Mouse (Mus musculus): ENCODE data around the gene Ralgps2. TPM values are rescaled to one million over a fixed set of nuclear protein-coding genes. Genes with fewer than 3 reads are reported as not detected.

Ralgps2 gene
- total RNA-seq, 2 experiments from 2014 or later = 36.3 to 37.7 TPM

DNA sequence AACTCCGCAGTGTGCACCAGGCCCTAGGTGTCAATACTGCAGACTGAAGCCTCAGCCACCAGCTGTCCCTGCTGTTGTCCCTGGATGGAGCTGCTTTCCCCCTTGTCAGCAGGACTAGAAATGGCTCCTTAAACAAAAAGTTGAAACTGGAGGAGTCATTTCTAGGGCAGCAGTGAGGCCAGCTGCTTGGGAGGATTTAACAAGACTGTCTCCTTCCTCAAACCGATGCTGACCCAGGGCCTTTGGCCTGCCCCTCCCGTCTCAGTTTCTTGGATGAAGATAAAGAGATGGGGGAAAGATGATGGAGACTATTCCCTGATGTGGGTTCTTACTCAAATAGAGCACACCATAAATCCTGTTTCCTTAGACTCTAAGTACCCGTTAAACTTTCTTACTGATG is 164.2 kb downstream of the Ralgps2 start:
- DNase-seq (ENCODE audit: low spot score in 2 of 2) = no peak

DNA sequence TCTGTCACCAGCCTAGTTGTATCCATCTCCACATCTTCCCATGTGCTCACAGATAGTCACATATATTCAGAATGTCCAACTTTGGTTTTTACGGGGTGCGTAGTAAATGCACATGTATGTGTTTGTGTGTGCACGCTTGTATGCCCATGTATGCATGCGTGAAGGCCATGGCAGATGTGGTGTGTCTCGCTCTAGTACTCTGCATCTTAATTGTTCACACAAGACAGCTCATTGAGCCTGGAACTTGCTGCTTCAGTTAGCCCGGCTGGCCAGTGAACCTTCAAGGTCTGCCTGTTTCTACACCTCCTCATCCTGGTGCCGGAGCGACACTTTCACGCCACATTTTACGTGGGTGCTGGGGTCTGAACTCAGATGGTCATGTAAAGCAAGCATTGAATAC is 168.6 kb downstream of the Ralgps2 start:
- no peak for DNase-seq (ENCODE audit: low spot score in 2 of 2)

DNA sequence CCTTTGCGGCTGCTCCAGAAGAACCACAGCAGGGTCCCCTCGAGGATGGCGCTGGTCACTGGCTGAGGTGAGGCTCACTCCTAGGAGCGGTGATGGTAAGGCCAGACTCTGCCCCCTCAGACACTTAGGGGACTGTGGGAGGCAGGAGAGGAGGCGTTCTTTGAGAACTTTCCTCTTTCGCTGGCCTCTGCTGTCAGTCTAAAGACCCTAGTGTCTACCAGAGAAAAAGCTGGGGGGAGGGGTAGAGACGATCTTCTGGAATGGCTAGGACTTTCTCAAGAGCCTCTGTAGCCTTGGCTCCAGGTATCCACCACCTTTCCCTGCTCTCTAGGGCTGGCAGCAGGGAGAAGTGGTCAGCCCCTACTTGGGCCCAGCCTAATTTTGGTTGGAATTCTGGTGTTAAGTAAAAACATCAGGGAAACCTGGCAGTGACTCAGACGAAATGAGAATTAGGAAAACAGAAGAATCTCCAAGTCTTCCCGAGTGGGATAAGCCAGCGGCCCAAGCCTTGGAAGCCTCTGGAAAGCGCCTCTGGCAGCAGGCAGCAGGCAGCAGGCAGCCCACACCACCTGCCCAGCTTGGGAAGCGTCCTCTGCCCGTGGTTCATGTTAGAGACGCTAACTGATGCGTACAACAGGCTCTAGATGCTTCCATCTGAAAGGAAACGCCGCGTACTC is 169.7 kb downstream of the Ralgps2 start:
- peak in 1 of 2 experiments; percentile 59 for DNase-seq (ENCODE audit: low spot score in 2 of 2)

DNA sequence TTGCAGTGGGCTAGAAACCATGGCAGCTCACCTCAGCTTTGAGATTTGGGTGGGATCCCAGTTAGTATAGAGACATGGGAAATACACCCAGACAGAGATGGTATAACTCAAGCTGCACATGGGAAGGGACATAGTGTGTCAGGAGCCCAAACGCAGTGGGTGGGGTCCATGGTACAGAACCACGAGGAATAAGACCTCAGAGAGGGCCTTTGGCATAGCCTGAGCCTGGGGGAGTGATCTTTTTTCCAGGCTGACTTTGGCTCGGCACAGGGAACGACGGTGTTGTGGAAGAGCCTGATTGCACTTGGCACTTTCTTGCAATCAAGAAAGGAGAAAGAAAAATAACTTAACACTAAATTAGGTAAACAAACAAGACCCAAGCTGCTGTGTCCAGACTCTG is 170.3 kb downstream of the Ralgps2 start:
- DNase-seq (ENCODE audit: low spot score in 2 of 2) = no peak

DNA sequence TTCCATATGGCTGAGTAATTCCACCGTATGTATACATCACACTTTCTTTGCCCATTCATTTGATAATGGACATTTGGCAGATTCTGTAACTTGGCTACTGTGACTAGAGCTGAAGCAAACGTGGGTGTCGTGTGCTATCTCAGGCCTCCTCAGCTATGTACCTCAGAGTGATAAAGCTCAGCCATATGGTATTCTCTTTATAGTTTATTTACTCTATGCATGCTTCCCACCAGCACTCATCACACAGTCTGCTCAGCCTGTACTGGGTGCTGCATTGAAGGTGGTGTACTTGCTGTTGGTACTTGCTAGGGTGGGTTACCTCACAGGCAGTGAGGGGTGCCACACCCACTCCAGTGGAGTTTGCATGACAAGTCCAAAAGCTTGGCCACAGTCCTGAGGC is 174.1 kb downstream of the Ralgps2 start:
- DNase-seq (ENCODE audit: low spot score in 2 of 2) = no peak

- no peak for DNase-seq (ENCODE audit: low spot score in 2 of 2)
Measured at GRCm38 (mm10) chr1:156764584-156764983, 174.8 kb downstream of the Ralgps2 start.

DNA sequence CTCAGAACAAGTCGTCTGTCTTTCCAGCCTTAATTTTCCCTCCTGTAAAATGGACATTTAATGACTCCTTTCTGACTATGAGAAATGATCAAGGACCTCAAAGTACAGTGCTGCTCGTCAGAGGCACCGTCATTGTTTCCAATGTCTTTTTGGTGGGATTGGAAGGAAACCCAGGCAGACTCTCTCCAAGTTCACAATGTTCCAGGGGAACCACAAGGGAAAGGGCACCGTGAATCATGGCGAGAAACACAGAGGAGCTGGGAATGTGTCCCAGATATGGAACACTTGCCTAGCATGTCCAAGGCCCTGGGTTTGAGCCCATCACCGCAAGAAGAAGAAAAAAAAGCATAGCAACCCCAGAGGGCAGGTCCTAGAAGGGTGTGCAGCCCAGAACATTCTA is 176.1 kb downstream of the Ralgps2 start:
- no peak for DNase-seq (ENCODE audit: low spot score in 2 of 2)

DNA sequence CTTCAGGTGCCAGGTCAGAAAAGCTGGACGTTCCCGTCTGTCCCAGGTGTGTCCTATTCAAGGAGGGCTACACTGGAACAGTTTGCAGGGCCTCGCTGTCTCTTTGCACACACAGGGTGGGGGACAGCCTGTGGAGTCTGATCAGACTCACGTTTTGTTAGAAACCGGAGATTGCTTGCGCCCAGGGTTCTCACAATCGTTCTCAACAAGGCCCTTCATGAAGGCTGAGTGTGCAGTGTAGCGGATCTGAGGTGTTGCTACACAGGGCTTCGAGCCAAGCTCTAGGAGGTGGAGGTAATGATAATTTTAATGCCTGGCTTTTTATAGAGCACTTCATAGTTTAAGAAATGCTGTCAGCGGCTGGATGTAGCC is 178.0 kb downstream of the Ralgps2 start:
- DNase-seq (ENCODE audit: low spot score in 2 of 2) = no peak

DNA sequence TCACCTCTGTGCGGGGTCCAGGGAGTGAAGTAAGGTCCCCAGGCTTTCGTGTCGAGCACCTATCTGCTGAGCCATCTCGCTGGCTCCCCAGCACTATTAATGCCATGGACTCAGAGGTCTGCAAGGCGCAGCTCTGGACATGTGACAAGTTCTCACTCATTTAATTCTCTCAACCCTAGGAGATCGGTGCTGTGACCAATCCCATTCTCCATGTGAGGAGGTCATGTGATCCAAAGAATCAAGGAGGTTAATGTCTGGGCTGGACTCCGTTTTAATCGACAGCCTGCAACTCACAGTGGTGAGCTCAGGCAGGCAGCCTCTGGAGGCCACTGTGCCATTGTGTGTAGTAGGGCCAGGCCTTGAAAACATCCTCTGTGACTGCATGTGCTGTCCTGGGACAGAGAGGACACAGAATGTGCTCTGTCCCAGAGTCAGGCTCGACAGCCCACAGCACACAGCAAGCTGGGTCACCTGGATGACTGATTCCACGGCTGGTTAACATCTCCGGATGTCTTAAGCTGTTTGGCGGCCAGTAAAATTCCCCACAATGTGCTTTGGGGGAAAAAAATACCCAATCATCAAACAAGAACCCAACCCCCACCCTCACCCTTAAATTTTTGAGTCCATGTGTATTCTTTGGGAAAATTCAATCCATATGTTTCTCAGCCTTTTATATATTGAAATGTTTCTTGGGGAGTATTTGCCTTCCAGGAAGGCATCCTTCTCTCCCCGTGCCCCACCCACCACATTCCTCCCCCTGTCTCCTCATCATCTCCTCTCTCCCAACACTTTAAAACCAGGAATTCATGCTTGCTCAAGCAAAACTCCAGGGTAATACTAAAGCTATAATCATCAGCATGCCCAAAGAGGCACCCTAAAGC is 178.6 kb downstream of the Ralgps2 start:
- DNase-seq (ENCODE audit: low spot score in 2 of 2) = no peak

- DNase-seq (ENCODE audit: low spot score in 2 of 2) = no peak
Measured at GRCm38 (mm10) chr1:156758326-156758725, 181.1 kb downstream of the Ralgps2 start.

DNA sequence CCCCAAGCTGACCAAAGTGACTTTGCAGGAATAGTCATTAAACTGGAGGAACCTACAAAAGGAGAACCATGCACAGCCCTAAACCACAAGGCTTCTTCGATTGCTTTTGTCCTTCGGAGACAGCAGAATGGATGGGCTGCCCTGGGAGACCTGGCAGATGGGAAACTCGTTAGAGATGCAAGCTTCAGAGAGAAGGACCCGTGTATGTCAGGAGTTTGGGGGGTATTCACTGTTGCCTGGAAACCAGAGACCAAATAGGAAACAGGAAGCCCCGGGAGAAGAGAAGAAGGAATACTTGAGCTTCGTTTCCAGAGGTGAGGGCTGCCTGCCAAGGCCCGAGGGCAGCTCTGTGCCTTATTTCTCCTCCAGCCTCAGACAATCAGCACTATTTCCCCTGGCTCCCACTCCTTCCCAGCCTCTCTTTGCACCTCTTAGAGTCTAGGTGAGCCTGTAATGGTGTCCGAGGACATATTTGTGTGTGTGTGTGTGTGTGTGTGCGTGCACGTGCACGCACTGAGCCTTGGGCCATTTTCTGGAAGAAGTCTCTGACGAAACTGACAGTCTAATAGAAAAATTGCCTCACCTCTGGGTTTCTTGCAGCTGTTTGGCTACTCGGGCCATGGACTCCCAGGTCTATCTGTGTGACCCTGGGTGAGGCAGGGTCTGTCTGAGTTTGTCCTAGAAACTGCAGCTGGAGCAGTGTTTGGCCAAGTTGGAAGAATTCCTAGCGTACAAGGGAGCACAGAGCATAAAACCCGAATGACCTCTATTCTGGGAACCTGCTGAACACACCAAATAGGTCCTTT is 184.6 kb downstream of the Ralgps2 start:
- DNase-seq (ENCODE audit: low spot score in 2 of 2) = peak; percentile 41 to 71

Other genes starting within 250 kb of the Ralgps2 start
- 10 to 100 TPM; 33.5 to 33.9 TPM for gene Fam20b, start 220.5 kb downstream of the Ralgps2 start, total RNA-seq (2021)
- gene Angptl1, start 101.1 kb downstream of the Ralgps2 start, total RNA-seq (2021) = 10 to 100 TPM; 80.8 to 88.8 TPM
- gene Tex35, start 169.1 kb upstream of the Ralgps2 start, total RNA-seq (2021) = under 1 TPM in 1 of 2 experiments, not detected in 1; 0.44 TPM

Data from gastrocnemius, postnatal 4 days (tissue).